Mouse (Mus musculus) liver, adult 2 months (tissue): Measurements from ENCODE around the gene Sv2a. TPM values are rescaled to one million over a fixed set of nuclear protein-coding genes. Genes with fewer than 3 reads are reported as not detected.
"Not testable (repeated sequence)": the region's sequence is repeated elsewhere in the genome, so short reads cannot be mapped to it uniquely, and the experiment has no call there.

Source experiments
- DNase-seq: peaks from one replicate; pipeline ENCODE4 v3.0.0-alpha.2; 2011; ENCODE audit warnings: low read depth, low spot score; ENCODE audit errors: extremely low read depth
- H3K27ac ChIP-seq: fragments of 200-500 bp; replicated peaks from 2 replicates; pipeline ENCODE4 v1.5.1; 2012; ENCODE audit warnings: low read depth, mild to moderate bottlenecking, control low read depth, inconsistent platforms, low read length; ENCODE audit not compliant: insufficient read depth
- H3K27me3 ChIP-seq: fragments of 200-500 bp; 2 replicates; pipeline ENCODE4 v1.6.1; 2012; ENCODE audit warnings: mild to moderate bottlenecking, moderate library complexity, low read length, inconsistent platforms; ENCODE audit not compliant: control insufficient read depth, insufficient read depth
- H3K36me3 ChIP-seq: fragments of 200-500 bp; 2 replicates; pipeline ENCODE4 v1.6.1; 2012; ENCODE audit warnings: low read length, inconsistent platforms; ENCODE audit not compliant: control insufficient read depth, insufficient read depth
- H3K4me1 ChIP-seq: fragments of 200-500 bp; 2 replicates; pipeline ENCODE4 v1.6.1; 2011; ENCODE audit warnings: low read length; ENCODE audit not compliant: control insufficient read depth, insufficient read depth
- H3K4me3 ChIP-seq: fragments of 200-500 bp; 2 replicates; pipeline ENCODE4 v1.5.1; 2011; ENCODE audit warnings: low read depth, mild to moderate bottlenecking, control low read depth, low read length, moderate library complexity; ENCODE audit not compliant: insufficient read depth
- H3K79me2 ChIP-seq: fragments of 200-500 bp; 2 replicates; pipeline ENCODE4 v1.6.1; 2012; ENCODE audit warnings: inconsistent platforms, mild to moderate bottlenecking, low read length, moderate library complexity; ENCODE audit not compliant: control insufficient read depth, insufficient read depth
- H3K9ac ChIP-seq: fragments of 200-500 bp; 2 replicates; pipeline ENCODE4 v1.6.1; 2012; ENCODE audit warnings: low read depth, mild to moderate bottlenecking, control low read depth, inconsistent platforms, low read length
- CTCF ChIP-seq: fragments of 200-500 bp; IDR thresholded peaks from 2 replicates; pipeline ENCODE4 v1.5.1; 2011; ENCODE audit warnings: low read depth, low read length, control low read depth
- POLR2A ChIP-seq: fragments of 200-500 bp; IDR thresholded peaks from 2 replicates; pipeline ENCODE4 v1.6.1; 2011; ENCODE audit warnings: low read length, control low read depth; ENCODE audit not compliant: insufficient read depth; ENCODE audit errors: extremely low read depth
- WGBS: fragments of 180-500 bp; shearing (Covaris S2); methylation state at CpG from one replicate; pipeline ENCODE4 v1.1.7; 2018; 5-methylcytosine and 5-hydroxymethylcytosine counted together
- polyA plus RNA-seq: library from polyadenylated mRNA; depleted of rRNA; stranded (reverse); fragments of >200 nt; gene quantifications from 2 replicates; pipeline ENCODE4 v1.2.3, GENCODE M21; 2012
- total RNA-seq: library from RNA; depleted of rRNA; stranded (reverse); fragments of >200 nt; gene quantifications from 2 replicates; pipeline ENCODE4 v1.2.3, GENCODE M21; 2014

The Sv2a gene
- total and polyA plus RNA-seq, 2 experiments = under 0.01 to 0.66 TPM

DNA sequence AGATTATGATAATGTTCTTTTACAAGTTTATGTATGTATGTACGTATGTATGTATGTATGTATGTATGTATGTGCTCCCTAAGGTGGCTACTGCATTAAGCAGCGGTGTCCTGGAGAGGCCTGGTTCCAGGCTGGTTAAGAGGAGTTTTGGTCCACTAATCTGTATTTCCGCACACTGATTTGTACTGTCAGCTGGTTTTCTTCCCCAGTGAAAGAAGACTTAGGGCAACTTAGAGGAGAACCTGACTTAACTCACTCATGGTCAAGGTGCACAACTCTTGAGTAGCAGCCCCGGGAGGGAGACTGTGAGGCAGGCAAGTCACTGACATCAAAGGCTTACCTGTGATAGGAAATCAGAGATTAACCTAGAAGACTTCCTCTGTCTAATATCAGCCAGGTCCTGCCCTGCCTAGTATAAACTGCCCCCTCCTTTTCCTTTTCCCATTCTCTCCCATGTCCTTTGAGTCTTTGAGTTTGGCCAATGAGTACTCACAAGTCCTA is 55.9 kb downstream of the Sv2a start:
- no peaks in the 10 kb centered on the region for H3K27me3 ChIP-seq
- no peak overlapping the region for H3K4me3 ChIP-seq
- no peak for DNase-seq
- H3K9ac ChIP-seq = no peak overlapping the region
- 86% methylated on average over 4 of the region's 4 CpGs for WGBS
- no peak for TF ChIP-seq CTCF
- no peak for TF ChIP-seq POLR2A
- peaks cover 5% of the 10 kb centered on the region; the same call in 1 of the 2 replicates for H3K4me1 ChIP-seq
- H3K79me2 ChIP-seq = no peaks in the 10 kb centered on the region
- no peak overlapping the region for H3K27ac ChIP-seq
- H3K36me3 ChIP-seq = no peaks in the 10 kb centered on the region

DNA sequence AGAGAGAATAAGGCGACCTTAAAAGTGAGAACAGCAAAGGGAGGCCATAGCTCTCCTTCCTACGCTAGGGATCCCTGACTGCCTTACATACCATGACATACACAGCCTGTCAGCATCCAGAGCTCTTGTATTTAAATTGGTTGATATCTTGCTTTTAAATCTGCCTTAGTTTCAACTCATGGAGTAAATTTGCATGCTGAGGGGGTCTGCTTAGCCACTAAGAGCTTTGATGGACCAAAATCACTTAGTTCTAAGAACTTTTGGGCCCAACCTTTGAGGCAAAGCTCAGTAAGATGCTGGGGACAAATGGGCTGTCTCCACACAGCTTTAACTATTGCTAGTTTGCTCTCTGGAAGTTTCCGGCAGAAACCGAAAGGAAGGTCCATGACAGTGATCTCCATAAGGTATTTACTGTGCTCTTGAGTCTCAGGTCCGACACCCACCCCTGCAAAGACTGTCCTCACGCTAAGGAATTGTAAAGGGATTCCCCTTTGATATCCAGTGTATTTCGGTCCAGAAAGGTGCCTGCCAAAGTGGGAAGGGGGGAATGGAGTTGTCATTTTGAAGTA is 56.5 kb downstream of the Sv2a start:
- H3K9ac ChIP-seq = no peak overlapping the region
- no peaks in the 10 kb centered on the region for H3K36me3 ChIP-seq

DNA sequence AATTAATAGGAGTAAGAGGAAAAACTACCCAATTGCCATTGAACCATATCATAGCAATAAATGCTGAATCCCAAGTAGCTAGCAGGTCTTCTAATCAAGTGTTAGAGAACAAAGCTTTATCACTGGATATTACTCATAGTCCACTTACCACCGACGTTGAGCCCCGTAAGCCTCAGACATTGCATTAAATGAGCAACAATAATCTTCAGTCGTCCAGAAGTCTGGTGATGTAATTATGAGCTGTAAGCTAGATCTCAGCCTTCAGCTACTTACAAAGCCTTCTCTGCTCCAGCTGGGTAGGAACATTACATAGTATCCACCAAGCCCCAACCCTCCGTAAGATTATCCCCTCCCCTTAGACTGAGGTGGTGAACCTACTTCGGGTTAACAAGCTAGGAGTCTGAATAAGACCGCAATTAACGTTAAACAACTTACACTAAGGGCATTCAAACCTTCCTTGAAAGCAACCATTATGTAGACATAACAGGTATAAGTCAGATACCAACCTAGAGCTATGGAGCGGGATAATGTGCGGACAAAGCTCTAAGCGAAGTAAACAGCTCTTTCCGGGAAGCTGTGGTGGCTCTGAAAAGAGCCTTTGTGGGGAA is 57.1 kb downstream of the Sv2a start:
- Histone ChIP-seq H3K79me2 (no peaks in the 10 kb centered on the region), H3K27ac (no peak overlapping the region), H3K36me3 (no peaks in the 10 kb centered on the region), H3K4me1 (peaks cover 5% of the 10 kb centered on the region; the same call in 1 of the 2 replicates), H3K4me3 (no peak overlapping the region), H3K27me3 (no peaks in the 10 kb centered on the region), H3K9ac (no peak overlapping the region)
- no peak for DNase-seq
- TF ChIP-seq CTCF = no peak
- WGBS = 27% methylated on average over 12 of the region's 12 CpGs

More for the DNA sequence above, 56.5 kb downstream of the Sv2a start:
- WGBS = 82% methylated on average over 7 of the region's 7 CpGs
- H3K27me3 ChIP-seq = no peaks in the 10 kb centered on the region
- peaks cover 5% of the 10 kb centered on the region; the same call in 1 of the 2 replicates for H3K4me1 ChIP-seq
- H3K79me2 ChIP-seq = no peaks in the 10 kb centered on the region
- DNase-seq = no peak
- H3K27ac ChIP-seq = no peak overlapping the region
- TF ChIP-seq CTCF (no peak), POLR2A (no peak)
- no peak overlapping the region for H3K4me3 ChIP-seq

DNA sequence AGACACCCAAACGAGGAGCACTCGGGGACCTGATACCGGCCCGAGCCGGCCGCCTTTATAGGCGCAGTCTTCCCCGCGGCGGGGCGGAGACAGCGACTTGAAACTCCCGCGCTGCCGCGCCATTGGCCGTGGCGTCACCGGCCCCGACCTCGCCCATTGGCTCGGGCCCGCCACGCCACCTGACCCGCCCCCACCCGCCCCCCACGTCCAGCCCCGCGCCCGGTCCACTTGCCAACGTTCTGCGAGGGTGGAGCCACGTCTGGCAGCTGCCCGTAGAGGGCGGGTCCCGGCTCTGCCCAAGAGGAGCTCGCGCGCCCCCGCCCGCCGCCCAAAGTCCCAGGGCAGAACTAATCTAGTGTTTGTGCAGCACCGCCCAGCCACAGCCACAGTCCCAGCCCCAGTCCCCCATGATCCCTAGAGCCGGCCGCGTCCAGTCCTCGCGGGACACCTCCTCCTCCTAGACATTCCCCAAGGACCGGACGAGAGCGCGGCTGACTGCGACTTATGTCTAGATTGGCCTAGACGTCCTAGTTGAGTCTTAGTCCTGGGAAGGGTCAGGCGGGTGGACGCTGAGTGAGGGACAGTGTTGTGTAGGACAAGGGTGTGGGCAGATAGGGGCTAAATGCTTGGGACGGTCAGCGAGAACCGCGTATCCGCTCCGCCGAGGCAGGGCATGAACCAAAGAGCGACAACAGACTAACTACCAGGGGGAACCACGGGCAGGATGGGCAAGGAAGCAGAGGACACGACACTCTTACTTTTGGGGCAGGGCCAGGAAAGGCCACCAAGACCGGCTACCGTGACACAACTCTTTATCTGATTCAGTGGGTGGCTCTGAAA is 58.2 kb downstream of the Sv2a start, which contains the start of gene Hist2h3c2:
TSS of gene Hist2h3c2 (minus strand) at position 174 of the 840 bp plus-strand sequence.
- H3K4me1 ChIP-seq, H3K27me3 ChIP-seq, DNase-seq, H3K79me2 ChIP-seq, H3K36me3 ChIP-seq: not testable (repeated sequence)
- peak within 1 kb of the TSS; percentile 83 for H3K4me3 ChIP-seq
- under 1% methylated on average over 21 of the region's 68 CpGs for WGBS
- H3K9ac ChIP-seq = peak within 1 kb of the TSS; percentile 88
- H3K27ac ChIP-seq = peak within 1 kb of the TSS; percentile 87

DNA sequence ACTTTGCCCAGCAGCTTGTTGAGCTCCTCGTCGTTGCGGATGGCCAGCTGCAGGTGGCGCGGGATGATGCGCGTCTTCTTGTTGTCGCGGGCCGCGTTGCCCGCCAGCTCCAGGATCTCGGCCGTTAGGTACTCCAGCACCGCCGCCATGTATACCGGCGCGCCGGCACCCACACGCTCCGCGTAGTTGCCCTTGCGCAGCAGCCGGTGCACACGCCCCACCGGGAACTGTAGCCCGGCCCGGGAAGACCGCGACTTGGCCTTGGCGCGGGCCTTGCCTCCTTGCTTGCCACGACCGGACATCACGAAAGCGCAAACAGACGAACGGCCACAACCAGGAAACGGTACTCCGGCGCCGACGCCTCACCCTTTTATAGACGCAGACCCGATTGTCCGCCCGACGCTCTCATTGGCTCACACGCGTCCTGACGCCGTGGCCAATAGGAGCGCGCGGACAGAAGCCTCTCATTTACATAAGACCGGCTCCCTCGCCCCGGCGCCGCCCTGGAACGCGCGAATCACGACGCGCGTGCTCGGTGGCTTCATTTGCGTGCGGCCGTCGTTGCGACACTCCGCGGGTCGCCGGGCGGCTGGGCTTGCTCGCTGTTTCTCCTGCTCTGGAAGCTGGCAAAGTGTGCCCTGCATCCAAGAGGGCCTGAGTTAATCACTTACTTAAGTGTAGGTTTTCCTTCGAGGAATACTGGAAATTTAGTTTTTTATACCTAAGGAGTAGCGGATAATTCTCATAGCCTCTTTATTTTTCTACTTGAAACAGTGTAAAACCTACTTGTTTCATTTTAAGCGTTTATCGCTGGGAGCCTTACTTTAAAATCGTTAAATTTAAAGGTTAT is 59.2 kb downstream of the Sv2a start, which contains the start of gene Hist2h2aa2:
TSS of gene Hist2h2aa2 (minus strand) at position 328 of the 850 bp plus-strand sequence.
- not testable (repeated sequence) for H3K27me3 ChIP-seq, H3K79me2 ChIP-seq, H3K36me3 ChIP-seq
- Histone ChIP-seq H3K4me1 (peaks cover 12% of the 10 kb centered on the region), H3K9ac (peak within 1 kb of the TSS; percentile 88), H3K4me3 (peak within 1 kb of the TSS; percentile 83), H3K27ac (peak within 1 kb of the TSS; percentile 87)
- 3% methylated on average over 42 of the region's 85 CpGs for WGBS
- DNase-seq = peak; percentile 74
